In the genomic region with DNA sequence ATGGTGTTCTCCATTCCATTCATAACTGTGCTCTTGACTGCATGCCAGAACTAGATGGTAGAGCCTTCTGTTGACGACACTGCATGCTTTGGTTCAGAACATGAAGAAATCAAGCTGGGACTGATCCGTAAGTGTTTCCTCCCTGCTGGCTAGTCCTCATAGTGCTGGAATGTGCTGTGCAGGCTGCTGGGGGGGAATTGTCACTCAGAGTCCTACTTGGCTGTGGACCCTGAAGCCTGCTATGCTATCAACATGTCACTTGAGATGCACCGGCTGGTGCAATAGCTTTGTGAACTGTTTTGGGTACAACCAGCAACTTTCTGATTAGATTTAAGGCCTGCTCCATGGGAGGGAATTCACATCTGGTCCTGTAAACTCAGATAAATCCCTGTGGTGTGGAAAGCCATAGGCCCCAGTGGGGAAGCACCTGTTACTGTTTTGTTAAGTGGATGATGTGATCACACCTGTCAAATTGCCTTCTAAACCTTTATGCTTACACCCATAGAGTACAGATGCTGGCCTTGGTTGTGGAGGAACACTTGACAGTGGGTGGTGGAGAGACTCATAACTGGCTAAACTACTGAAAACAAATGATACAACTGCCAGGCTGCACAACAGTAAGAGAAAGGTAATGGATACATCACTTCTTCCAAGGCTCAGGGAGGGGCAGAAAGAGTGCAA, we compare ENCODE assay signal across 13 mouse cellular contexts. TPM values are rescaled to one million over a fixed set of nuclear protein-coding genes. Genes with fewer than 3 reads are reported as not detected.
DNase-seq lines count a peak whose midpoint lies in the region; ATAC-seq and TF ChIP-seq lines count a peak whose summit lies in the region.
"Had no signal": no experiment of that assay in that cellular context is flagged by ENCODE, and none has a peak within 500 bp of the region (broad histone marks: within the 10 kb centered on the region; RNA-seq: fewer than 3 reads in every experiment).

No protein-coding gene starts in this region.

- no peaks in the 10 kb centered on the region for H3K9me3 ChIP-seq in heart, embryonic 10.5 days
- H3K9me3 ChIP-seq in lung, embryonic 15.5 days, result no peaks in the 10 kb centered on the region
- no peaks in the 10 kb centered on the region for H3K9me3 ChIP-seq in midbrain, postnatal 0 days (ENCODE audit: low read length)
- H3K9me3 ChIP-seq in midbrain, embryonic 10.5 days (replicated peaks), result no peaks in the 10 kb centered on the region
- H3K9me3 ChIP-seq: liver, embryonic 15.5 days; neural tube, embryonic 13.5 days had no signal

- DNase-seq in heart, adult 8-10 months (ENCODE audit: low spot score), result peak; percentile 22
- DNase-seq in heart, embryonic 10.5 days (ENCODE audit: low spot score), result no peak
- peak; percentile 25 for DNase-seq in cerebellum, adult 9-10 months
- DNase-seq in kidney, adult 11 months, result peak; percentile 44
- DNase-seq in spleen, postnatal 4 days (ENCODE audit: low spot score in 2 of 2), result no peak
- DNase-seq in midbrain, postnatal 0 days (ENCODE audit: low spot score), result no peak
- DNase-seq in midbrain, embryonic 10.5 days (ENCODE audit: low spot score), result no peak
- DNase-seq: adrenal gland, postnatal 10 days; spleen, adult 18-20 months had no signal

- WGBS in heart, embryonic 10.5 days, result 38% methylated on average over 3 of the region's 3 CpGs
- 21% methylated on average over 3 of the region's 3 CpGs for WGBS in lung, embryonic 15.5 days
- WGBS in midbrain, postnatal 0 days, result 84% methylated on average over 3 of the region's 3 CpGs
- 81% methylated on average over 3 of the region's 3 CpGs for WGBS in midbrain, embryonic 10.5 days

- H3K27ac ChIP-seq in heart, embryonic 10.5 days, result no peak overlapping the region
- no peak overlapping the region for H3K27ac ChIP-seq in lung, embryonic 15.5 days
- no peak overlapping the region for H3K27ac ChIP-seq in midbrain, postnatal 0 days (ENCODE audit: low read depth, low read length)
- H3K27ac ChIP-seq in midbrain, embryonic 10.5 days (replicated peaks), result no peak overlapping the region
- H3K27ac ChIP-seq: liver, embryonic 15.5 days; neural tube, embryonic 13.5 days had no signal

- H3K27me3 ChIP-seq in heart, embryonic 10.5 days (ENCODE audit: insufficient read depth, poor library complexity, severe bottlenecking), result no peaks in the 10 kb centered on the region
- H3K27me3 ChIP-seq in lung, embryonic 15.5 days, result no peaks in the 10 kb centered on the region
- no peaks in the 10 kb centered on the region for H3K27me3 ChIP-seq in midbrain, postnatal 0 days (ENCODE audit: insufficient read depth, low read length)
- H3K27me3 ChIP-seq in midbrain, embryonic 10.5 days (ENCODE audit: low read depth, poor library complexity, severe bottlenecking), result no peaks in the 10 kb centered on the region
- H3K27me3 ChIP-seq: liver, embryonic 15.5 days; neural tube, embryonic 13.5 days had no signal

- H3K4me1 ChIP-seq in heart, embryonic 10.5 days, result 0 out of 2 replicates have a peak, but pooled peaks cover 5% of the 10 kb centered on the region
- H3K4me1 ChIP-seq in lung, embryonic 15.5 days, result peaks cover 9% of the 10 kb centered on the region; the same call in 1 of the 2 replicates
- no peaks in the 10 kb centered on the region for H3K4me1 ChIP-seq in midbrain, postnatal 0 days (ENCODE audit: insufficient read depth, low read length)
- peaks cover under 1% of the 10 kb centered on the region; the same call in 1 of the 2 replicates for H3K4me1 ChIP-seq in midbrain, embryonic 10.5 days
- H3K4me1 ChIP-seq: liver, embryonic 15.5 days; neural tube, embryonic 13.5 days had no signal

- ATAC-seq in lung, embryonic 15.5 days (ENCODE audit: borderline replicate concordance, extremely low read depth, low FRiP score, low TSS enrichment), result peak; percentile 98
- no peak for ATAC-seq in midbrain, postnatal 0 days (ENCODE audit: low FRiP score)

- H3K9ac ChIP-seq in lung, embryonic 15.5 days, result no peak overlapping the region
- no peak overlapping the region for H3K9ac ChIP-seq in midbrain, postnatal 0 days (replicated peaks; ENCODE audit: low read length, poor library complexity, severe bottlenecking)
- H3K9ac ChIP-seq: liver, embryonic 15.5 days; neural tube, embryonic 13.5 days had no signal

- no peak overlapping the region for H3K4me3 ChIP-seq in heart, embryonic 10.5 days
- no peak overlapping the region for H3K4me3 ChIP-seq in lung, embryonic 15.5 days
- no peak overlapping the region for H3K4me3 ChIP-seq in midbrain, postnatal 0 days (ENCODE audit: low read depth, low read length)
- no peak overlapping the region for H3K4me3 ChIP-seq in midbrain, embryonic 10.5 days
- H3K4me3 ChIP-seq: liver, embryonic 15.5 days; neural tube, embryonic 13.5 days had no signal

- H3K36me3 ChIP-seq in heart, embryonic 10.5 days, result no peaks in the 10 kb centered on the region
- no peaks in the 10 kb centered on the region for H3K36me3 ChIP-seq in lung, embryonic 15.5 days
- H3K36me3 ChIP-seq in midbrain, postnatal 0 days (ENCODE audit: insufficient read depth, low read length), result no peaks in the 10 kb centered on the region
- H3K36me3 ChIP-seq in midbrain, embryonic 10.5 days, result no peaks in the 10 kb centered on the region
- H3K36me3 ChIP-seq: liver, embryonic 15.5 days; neural tube, embryonic 13.5 days had no signal

- H3K4me2 ChIP-seq in lung, embryonic 15.5 days, result no peak overlapping the region
- H3K4me2 ChIP-seq in midbrain, postnatal 0 days (ENCODE audit: low read depth, low read length, poor library complexity, severe bottlenecking), result no peak overlapping the region
- H3K4me2 ChIP-seq: liver, embryonic 15.5 days; neural tube, embryonic 13.5 days had no signal

- no peak for TF ChIP-seq CTCF in midbrain, postnatal 0 days (IDR thresholded peaks at IDR 0.05)

RNA-seq across cellular contexts. Expression of gene Olfr1402, which starts 58.3 kb away (rescaled TPM):
- total RNA-seq in heart, adult 8-10 months (2022), result not detected
- polyA plus RNA-seq in heart, embryonic 10.5 days (2016; fragmentation: Nextera tagmentation; extraction: Ambion mirVana), result not detected in 2 replicates
- polyA plus RNA-seq in lung, embryonic 15.5 days (2015; fragmentation: Nextera tagmentation; extraction: Ambion mirVana), result not detected in 2 replicates
- not detected in 2 replicates for total RNA-seq in midbrain, postnatal 0 days (2014; rRNA removed)
- not detected in 2 replicates for polyA plus RNA-seq in midbrain, postnatal 0 days (2015; fragmentation: Nextera tagmentation; extraction: Ambion mirVana)
- polyA plus RNA-seq in midbrain, embryonic 10.5 days (2016; fragmentation: Nextera tagmentation; extraction: Ambion mirVana), result not detected in 2 replicates
- total RNA-seq: adrenal gland, postnatal 10 days; hematopoietic stem cell, adult 5-6 weeks had no signal
- polyA plus RNA-seq: liver, embryonic 15.5 days; neural tube, embryonic 13.5 days had no signal

Comparison
In these comparisons a context has a peak if more than half of its experiments do, and no peak if none do; other contexts are left out.
1. DNase-seq: peak in heart, adult 8-10 months (single experiment), cerebellum, adult 9-10 months (single experiment) and kidney, adult 11 months (single experiment); none in heart, embryonic 10.5 days (single experiment), spleen, postnatal 4 days (0 of 2), midbrain, postnatal 0 days (single experiment) and midbrain, embryonic 10.5 days (single experiment).